Mouse (Mus musculus) layer of hippocampus, adult 9-10 months (tissue): ENCODE measurements around the gene Gxylt2.
A peak's percentile ranks its signal among the peaks of the same experiment; 100 is the strongest.

Source experiments
- DNase-seq: peaks from one replicate; pipeline ENCODE4 v3.0.0; 2022; ENCODE audit warnings: low spot score

Gxylt2 gene

DNA sequence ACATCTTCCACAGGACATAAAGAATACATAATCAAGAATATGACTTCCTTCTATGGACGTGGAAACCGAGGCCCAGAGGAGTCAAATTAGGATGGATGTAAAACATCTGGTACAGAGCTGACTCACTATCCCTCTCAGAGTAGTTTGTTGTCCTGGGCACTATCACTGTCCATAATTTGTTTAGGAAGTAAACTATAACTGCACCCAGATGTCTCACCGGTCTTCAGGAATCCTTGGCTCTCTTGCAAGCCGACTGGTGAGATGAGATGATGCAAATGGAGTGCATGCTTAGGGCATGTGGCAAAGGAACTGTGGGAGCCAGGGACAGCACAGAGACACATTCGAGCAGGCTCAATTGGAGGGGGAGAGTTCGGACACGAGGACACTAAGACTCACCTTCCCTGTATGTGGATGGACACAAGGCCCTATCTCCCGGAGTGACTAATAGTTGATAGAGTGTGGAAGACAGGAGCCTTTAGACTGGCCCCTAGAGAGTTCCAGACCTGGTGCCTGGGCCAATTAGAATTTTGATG is 10.8 kb downstream of the Gxylt2 start:
- DNase-seq, result no peak

DNA sequence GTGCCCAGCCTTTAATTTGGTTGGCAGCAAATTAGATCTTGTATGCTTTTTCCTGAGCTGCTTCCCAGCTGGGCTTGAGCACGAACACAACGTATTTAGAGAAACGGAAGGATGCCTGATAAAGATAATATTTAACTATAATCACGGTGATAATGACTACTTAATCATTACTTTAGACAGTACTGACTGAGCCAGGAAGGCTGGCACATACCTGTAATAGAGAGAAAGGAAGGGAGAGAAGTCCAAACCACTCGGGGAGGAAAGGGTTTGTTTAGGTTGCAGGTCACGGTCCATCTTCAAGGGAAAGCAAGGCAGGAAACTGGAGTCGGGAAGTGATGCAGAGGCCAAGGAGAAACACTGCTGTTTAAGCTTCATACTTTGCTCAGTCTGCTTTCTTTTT is 11.6 kb downstream of the Gxylt2 start:
- DNase-seq, result no peak

DNA sequence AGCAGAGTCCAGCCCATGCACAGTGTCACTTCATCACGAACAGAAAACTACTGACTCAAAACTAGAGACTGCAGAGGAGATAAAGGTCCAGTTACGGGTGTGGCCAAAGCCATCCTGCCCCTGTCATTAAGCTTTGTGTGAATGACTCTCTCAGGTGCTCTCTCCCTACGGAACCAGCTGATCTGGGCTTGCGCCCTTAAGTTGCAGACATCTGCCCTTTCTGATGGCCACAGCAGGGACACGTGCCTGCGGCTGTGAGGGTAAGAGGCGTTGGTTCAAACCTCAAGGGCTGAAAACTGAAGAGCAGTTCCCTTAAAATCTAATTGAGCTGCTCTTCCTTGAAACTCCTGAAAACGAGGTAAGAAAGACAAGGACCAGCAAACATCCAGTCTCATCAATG is 12.3 kb downstream of the Gxylt2 start:
- DNase-seq, result no peak

DNA sequence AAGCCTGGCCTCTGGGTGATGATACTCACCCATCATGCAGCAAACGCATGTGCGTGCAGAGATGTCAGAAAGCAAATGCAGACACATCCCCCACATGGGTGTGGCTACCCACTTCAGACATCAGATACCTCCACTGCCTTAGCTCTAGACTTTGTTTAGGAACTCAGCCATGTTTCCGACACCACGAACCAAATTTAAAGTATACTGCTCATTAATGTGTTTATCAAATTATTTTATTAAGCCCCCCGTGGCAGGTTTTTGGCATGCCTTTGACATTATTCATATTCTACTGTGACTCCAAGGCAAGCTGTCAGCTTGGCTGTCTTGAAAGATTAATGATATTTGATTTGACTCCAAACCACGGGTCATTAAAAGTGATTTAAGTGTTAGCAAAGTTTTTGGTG is 15.6 kb downstream of the Gxylt2 start:
- DNase-seq, result no peak

DNA sequence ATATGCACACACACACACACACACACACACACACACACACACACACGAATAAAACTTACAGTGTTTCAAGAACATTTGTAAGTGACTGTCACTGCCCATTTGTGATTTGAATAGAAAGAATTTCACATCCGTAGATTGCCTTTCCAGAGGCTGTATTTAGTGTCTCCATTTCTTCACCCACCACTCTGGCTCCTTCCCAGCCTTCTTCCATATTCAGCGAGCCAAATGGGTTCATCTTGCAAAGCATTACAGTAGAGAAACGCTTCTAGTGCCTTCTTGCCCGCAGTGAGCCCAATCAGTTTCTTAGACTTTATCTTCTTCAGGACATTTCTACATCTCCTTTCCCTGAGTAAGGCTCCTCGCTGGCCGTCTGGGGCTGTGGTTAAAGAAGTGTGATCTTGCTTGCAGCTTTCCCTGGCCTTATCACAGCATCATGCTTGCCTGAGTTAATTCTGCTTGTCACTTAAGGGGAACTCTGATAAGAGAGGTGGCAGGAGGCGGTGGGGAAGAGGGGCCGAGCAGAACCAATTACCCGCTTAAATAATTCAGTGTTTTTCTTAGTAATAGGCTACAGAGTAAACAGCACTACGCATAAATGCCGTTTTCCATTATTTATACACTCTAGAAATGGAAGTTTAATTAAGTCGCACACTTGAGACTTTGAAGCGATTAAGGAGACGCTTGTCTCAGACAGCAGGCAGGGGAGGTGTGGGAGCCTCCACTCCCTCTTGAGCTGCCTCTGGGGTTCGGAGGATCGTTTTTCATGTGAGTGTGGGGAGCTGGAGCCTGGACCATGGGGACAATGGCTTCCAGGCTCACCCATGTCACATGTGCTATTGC is 16.6 kb downstream of the Gxylt2 start:
- no peak for DNase-seq

DNA sequence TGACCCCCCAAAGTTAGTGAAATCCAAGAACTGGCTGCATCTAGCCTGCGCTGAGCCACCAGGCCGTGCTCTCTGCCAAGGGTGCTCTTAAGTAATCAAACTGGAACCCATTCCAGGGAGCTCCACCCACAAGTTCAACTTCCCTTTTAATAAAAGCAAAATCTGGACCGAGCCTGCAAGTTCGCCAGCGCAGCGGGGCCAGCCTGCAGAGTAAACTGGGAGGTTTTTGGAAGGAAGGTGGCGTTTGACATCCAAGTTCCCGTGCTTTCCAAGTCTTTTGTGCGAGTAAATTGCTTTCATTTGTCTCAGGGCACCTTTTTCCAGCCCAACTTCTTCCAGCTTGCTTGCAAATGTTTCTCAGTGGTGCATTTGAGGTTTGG is 27.5 kb downstream of the Gxylt2 start:
- no peak for DNase-seq

DNA sequence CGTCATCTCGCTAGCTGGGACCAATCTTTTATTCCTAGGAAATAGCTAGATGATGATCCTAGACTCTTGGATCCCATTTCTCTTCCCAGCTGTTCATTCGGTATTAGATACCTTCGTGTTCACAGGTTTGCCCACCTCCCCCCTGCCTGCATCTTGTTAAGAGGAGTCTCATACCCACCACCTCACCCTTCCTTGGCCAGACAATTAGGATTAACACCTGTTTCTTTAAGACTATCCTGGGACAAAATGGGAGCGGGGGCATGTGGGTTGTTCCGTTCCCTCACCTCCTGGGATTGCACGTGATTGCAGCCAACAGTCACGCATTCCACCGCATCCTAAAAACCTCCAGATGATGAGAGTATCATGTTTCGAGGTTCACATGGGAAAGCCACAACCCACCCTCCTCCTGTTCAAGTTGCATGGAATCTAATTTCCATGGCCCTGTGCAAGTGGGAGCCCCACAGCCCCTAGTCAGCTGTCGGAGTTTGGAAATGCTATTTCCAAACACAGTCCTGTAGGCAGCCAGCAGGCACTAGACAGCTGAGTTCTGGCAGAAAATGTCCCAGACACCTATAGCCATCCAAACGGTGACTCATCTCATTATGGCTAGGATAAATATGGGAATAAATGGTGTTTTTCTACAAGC is 28.0 kb downstream of the Gxylt2 start:
- DNase-seq, result peak; percentile 75

DNA sequence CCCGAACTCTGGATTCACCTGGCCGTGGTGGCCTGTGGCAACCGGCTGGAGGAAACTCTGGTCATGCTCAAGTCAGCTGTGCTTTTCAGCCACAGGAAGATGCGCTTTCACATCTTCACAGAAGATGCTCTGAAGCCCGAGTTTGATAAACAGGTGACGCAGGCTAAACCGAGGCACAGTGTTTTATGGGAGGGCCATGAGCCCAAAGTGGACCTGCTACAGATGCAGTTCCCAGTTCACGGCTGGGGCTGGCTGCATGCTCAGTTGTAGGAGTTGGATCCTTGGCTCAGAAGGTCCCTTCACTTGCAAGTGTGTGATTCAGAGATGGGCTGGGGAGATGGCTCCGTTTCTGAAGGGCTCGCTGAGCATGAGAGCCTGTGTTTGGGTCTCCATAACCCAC is 28.7 kb downstream of the Gxylt2 start:
- no peak for DNase-seq

DNA sequence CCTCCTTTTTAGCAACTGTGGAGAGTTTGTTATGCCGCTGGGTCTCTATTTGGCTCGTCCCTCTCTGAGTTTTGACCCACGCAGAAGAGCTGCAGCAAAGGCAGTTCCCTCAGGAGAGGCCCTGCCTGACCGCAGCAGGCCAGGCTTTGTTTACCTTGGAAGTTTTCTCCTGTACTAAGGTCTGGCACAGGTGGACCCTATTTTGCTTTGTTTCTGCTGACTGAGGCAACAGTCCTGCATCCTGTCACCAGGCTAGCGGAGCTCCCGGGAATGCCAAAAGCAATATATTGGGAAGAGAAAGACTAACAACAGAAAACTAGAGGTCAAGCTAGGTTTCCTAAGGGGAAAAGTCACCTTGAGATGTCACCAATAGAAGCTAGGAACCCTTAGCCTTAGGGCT is 29.8 kb downstream of the Gxylt2 start:
- no peak for DNase-seq

DNA sequence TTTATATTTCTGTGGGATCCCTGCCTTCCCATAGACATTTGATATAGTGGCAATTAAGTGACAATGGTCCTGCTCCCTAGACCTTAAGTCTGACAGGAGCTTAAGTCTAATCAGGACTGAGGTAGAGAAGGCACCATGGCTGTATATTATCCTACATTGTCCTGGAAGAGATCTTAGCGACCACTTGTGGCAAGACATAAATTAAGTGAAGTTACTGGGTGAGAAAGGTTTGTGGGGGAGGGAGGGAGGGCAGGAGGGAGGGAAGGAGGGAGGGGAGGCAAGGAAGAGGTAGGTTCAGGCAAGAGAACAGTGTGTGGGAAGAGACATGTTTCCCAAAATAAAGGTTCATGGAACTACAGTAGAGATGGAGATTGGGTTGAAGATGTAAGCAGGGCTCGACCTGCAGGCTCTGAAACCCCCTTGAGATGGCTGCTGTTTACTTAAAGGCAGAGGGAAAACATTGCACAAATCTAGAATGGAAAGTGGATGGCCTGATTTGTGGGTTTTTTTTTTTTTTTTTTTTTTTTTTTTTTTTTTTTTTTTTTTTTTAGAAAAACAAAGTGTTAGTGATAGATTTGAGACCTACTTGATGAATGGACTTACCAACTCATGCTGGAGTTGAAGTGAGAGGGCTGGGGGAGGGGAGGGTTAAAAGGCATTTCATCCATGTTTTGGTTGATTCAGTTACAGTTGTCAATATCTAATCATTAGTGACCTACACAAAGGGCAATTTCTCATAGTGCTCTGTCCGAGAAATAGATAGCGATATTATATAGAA is 54.1 kb downstream of the Gxylt2 start:
- DNase-seq, result no peak

DNA sequence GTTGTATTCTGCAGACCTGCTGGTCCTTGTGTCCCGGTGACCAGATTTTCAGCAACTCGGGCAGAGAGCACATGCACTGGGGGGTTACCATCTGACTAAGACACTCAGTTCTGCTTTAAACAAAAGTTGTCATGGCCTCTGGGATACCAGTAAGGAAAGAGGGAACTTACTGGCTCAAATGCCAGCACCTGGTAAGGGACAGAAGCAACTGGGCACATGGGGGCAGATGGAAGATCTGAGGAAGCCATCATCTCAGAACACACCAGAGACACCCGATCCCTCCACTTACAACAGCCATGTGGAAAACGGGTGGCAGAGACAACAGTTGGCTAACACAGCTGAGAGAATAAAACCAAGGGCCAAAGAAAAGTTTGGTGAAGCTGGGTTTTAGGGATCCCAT is 63.2 kb downstream of the Gxylt2 start:
- no peak for DNase-seq

DNA sequence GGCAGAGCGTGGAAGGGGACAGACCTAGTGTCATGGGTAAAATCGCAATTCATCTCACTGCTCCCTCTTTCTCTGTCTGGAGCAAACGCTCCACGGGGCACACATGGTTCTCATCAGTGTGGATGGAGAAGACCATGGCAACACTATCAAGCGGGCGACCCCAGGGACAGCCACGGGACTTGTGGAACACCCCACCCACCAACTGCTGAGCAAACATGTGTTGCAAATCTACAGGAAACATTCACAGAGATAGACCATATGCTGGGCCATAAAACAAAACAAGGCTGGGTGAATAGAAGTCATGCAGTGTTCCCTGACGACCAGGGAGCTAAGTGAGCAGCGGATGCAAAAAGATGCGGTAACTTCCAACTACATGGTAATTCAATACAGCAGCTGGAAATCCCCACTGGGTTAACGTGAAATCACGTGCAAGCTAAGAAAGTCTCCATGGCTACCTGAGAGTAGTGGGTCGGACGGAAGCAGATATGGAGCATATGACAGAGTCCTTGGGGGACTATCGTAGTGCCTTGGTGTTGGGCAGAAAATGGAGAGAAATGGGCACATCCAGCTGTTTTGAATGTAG is 71.5 kb downstream of the Gxylt2 start:
- no peak for DNase-seq

DNA sequence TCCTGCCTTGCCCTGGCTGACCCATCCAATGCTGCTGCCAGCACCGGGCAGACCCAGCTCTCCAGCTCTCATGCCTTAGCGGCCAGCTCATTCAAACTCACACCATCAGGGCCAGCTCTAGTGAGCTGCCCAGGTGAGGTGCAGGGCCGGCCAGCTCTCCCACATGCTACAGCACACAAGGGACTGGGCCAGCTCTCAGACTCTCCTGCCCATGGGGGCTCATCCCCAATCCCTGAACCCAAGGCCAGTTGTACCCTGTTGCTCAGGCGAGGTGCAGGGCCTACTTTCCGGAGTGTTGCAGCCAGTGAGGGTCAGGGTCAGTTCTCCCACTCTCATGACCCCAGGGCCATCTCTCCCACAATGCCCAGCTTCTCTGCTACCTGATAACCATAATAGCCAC is 74.1 kb downstream of the Gxylt2 start:
- no peak for DNase-seq

DNA sequence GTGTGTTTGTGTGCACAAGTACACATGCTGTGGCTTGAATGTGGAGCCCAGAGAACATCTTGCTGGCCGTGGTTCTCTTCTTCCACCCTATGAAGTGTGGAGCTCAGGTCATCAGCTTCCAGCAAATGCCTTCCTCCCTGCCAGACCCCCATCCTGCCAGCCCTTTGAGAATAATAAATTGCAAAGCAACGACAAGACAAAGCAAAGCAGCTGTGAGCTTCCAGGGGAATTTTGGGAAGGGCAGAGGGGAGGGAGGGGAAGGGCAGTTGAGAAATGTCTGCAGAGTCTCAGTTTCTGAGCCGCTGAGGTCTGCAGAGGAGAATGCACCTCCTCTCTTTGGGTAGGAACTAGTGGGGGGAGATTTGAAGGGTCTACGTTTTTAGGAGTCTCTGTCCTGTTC is 75.9 kb downstream of the Gxylt2 start:
- DNase-seq, result no peak

DNA sequence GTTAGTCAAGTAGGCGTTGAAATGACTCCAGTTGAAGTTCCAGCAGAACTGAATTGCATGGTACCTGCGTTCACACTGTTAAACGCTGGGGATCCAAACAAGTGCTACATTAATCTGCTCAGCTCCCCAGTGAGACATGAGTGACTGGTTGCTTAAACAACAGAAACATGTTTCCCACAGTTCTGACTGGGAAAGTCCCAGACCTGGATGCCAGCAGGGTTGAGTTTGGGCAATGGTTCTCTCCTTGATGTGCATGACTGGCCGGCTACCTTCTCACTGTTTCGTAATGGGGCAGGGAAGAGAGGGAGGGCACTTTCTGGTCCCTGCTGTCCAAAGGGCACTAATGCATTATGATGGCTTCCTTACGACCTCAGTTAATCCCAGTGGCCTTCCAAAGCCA is 77.1 kb downstream of the Gxylt2 start:
- DNase-seq, result no peak

DNA sequence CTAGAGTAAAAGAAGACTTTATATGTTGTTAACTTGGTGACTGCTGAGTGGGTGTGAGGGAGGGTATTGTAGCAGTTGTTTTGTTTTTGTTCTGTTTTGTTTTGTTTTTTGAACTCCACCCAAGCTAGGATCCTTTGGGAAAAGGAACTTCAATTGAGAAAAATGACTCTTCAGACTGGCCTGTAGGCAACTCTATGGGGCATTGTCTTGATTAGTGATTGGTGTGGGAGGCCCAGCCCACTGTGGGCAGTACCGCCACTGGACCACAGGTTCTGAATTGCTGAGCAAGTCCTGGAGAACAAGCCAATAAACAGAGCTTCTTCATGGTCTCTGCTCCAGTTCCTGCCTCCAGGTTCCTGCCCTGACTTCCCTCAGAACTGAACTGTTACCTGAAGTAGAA is 83.2 kb downstream of the Gxylt2 start:
- no peak for DNase-seq

DNA sequence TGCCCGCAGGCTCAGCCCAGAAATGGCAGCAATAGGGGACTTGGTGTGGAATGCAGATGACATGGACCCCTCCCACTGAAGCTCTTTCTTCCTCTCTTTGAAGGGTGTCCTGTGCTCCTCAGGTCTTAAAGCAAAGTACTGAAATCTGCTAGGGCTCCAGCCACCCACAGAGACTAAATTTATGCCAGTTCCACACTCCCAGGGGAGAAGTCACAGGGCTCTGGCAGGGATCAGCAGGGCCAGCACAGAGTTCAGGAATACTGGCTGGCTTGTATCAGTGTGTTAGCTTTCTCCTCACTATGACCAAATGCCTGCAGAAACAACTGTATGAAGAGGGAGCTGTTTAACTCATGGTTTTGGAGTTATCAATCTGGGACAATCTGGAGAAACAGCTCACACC is 84.6 kb downstream of the Gxylt2 start:
- DNase-seq, result no peak

DNA sequence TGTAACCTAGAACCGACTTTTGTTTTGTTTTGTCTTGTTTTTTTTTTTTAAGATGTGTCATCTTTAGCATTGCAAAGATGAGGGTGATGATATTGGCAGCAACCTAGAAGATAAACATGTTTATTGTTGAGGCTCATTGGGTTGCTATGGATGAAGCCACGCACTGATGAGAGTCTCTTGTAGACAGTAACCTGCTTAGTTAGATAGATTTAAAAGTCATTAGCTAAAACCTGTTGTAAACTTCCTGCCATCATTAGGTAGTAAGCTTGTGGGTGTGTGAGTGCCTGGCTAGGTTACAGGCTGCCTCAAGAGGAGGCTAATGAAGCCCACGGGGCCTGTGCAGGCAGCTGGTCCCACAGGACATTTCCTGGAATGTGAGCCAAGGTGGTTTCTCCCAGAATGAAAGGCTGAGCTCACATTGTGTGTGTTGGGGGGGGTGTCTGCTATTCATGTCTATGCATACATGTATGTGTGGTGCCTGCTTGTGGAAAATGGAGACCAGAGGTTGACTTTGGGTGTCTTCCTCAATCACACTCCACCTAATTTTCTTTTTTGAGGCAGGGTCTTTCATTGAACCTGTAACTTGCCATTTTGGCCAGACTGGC is 87.6 kb downstream of the Gxylt2 start:
- no peak for DNase-seq

DNA sequence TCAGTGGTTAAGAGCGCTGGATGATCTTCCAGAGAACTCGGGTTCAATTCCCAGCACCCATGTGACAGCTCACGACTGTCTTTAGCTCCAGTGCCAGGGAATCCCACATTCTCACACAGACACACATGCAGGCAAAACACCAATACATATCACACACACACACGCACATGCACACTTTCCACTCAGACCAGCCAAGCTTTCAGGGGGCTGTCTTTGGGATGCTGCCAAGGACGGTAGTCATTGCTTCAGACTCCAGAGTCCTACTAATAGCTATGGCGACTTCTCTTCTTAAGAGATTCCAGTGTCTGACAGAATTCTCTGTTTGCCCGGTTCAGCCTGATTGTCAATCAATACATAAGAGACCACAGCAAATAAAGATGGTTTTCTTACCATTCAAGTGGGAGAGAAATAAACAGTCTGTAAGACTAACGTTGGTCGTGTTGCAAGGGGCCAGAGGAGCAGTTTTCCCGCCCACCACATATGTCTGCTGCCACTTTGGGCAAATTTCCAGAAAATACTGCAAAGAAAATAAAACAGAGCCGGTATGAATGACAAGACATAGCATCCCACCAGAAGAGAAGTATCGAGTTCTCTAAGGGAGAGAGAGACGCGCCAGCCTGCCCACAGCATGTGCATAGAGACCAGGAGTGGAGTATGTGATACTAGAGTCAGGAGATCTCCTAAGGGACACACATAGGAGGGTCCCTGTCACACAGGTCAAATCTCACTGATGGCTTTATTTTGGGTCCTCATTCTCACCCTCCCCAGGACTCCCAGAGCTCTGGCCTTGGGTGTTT is 88.6 kb downstream of the Gxylt2 start:
- no peak for DNase-seq

DNA sequence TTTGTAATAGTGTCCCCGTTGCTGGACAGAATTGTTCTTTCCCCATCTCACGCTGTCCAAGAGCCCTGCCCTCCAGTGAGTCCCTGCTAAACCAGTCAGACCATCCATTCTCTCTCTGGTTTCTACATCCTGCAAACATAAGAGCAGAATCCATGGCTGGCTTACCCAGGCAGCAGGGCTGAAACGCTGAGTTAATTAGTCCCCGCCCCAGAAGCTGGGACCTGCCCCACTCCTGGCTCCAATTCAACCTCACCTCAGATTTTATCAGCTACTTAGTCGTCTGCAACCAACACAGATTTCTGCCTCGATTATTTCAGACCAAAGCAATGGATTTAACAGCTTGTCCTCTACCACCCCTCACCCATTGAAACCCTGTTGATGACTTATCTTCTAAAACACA is 91.3 kb downstream of the Gxylt2 start:
- DNase-seq, result no peak

DNA sequence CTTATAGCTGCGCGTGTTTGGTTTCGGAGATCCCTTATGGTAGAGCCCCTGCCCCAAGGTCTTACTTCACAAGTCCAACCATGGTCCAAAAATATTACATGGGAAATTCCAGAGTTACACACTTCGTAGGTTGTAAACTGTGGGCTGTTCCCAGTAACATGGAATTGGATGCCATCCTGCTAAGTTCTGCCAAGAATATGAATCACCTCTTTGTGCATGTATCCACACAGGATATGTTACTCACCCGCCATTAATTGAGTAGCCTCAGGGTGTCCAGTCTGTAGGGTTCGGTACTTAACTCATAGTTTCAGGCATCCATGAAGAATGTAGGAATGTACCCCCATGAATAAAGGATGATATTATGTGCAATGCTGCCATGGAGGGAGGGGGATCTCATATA is 94.8 kb downstream of the Gxylt2 start:
- no peak for DNase-seq
